19 mouse cellular contexts compared by ENCODE assay signal in the genomic region with DNA sequence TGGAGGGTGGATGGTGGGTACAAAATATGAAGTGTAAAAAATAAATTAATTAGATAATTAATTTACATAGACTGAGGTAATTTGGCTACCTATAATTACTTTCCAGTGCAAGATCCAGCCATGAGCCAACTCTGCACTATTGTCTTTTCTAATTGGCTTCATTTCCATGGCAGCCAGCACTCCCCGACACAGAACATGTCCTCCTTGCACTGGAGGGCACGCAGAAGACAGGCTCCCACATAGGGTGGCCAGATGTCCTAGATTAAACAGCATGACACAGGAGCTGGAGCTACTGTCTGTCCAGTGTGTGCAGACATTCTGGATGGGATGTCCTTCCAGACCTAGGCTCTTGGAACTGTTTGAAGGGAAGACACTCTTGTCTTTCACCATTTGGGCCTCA.
"Had no signal": no experiment of that assay in that cellular context is flagged by ENCODE, and none has a peak within 500 bp of the region (broad histone marks: within the 10 kb centered on the region; RNA-seq: fewer than 3 reads in every experiment).

No protein-coding gene starts in this region.

- H3K9ac ChIP-seq: kidney, embryonic 15.5 days; limb, embryonic 13.5 days; liver, embryonic 12.5 days; liver, embryonic 15.5 days; lung, embryonic 15.5 days; neural tube, embryonic 12.5 days; neural tube, embryonic 15.5 days had no signal

- H3K4me2 ChIP-seq: kidney, embryonic 15.5 days; limb, embryonic 13.5 days; liver, embryonic 12.5 days; liver, embryonic 15.5 days; lung, embryonic 15.5 days; neural tube, embryonic 12.5 days; neural tube, embryonic 15.5 days had no signal

- ATAC-seq: liver, embryonic 12.5 days had no signal

- H3K36me3 ChIP-seq: kidney, embryonic 15.5 days; limb, embryonic 10.5 days; limb, embryonic 13.5 days; liver, embryonic 12.5 days; liver, embryonic 15.5 days; lung, embryonic 15.5 days; midbrain, embryonic 10.5 days; neural tube, embryonic 12.5 days; neural tube, embryonic 15.5 days had no signal

- H3K27ac ChIP-seq: kidney, embryonic 15.5 days; limb, embryonic 10.5 days; limb, embryonic 13.5 days; liver, embryonic 12.5 days; liver, embryonic 15.5 days; lung, embryonic 15.5 days; midbrain, embryonic 10.5 days; neural tube, embryonic 12.5 days; neural tube, embryonic 15.5 days had no signal

- H3K4me1 ChIP-seq: kidney, embryonic 15.5 days; limb, embryonic 10.5 days; limb, embryonic 13.5 days; liver, embryonic 12.5 days; megakaryocyte, embryonic 14.5 days; midbrain, embryonic 10.5 days; neural tube, embryonic 12.5 days; neural tube, embryonic 15.5 days had no signal

- H3K9me3 ChIP-seq: kidney, embryonic 15.5 days; limb, embryonic 10.5 days; limb, embryonic 13.5 days; liver, embryonic 12.5 days; liver, embryonic 15.5 days; lung, embryonic 15.5 days; megakaryocyte, embryonic 14.5 days; midbrain, embryonic 10.5 days; neural tube, embryonic 12.5 days; neural tube, embryonic 15.5 days had no signal

- H3K27me3 ChIP-seq: kidney, embryonic 15.5 days; limb, embryonic 13.5 days; liver, embryonic 12.5 days; liver, embryonic 15.5 days; lung, embryonic 15.5 days; megakaryocyte, embryonic 14.5 days; neural tube, embryonic 12.5 days; neural tube, embryonic 15.5 days had no signal

- H3K4me3 ChIP-seq: kidney, embryonic 15.5 days; limb, embryonic 10.5 days; limb, embryonic 13.5 days; liver, embryonic 12.5 days; liver, embryonic 15.5 days; lung, embryonic 15.5 days; megakaryocyte, embryonic 14.5 days; midbrain, embryonic 10.5 days; neural tube, embryonic 12.5 days; neural tube, embryonic 15.5 days had no signal

- DNase-seq: kidney, adult 8-10 months; kidney, postnatal 10 days; kidney, postnatal 36 days; liver; lung, adult 18-20 months; lung, postnatal 10 days; lung, postnatal 36 days; midbrain, embryonic 14.5 days; thymus, postnatal 25 days had no signal
